In the genomic region with DNA sequence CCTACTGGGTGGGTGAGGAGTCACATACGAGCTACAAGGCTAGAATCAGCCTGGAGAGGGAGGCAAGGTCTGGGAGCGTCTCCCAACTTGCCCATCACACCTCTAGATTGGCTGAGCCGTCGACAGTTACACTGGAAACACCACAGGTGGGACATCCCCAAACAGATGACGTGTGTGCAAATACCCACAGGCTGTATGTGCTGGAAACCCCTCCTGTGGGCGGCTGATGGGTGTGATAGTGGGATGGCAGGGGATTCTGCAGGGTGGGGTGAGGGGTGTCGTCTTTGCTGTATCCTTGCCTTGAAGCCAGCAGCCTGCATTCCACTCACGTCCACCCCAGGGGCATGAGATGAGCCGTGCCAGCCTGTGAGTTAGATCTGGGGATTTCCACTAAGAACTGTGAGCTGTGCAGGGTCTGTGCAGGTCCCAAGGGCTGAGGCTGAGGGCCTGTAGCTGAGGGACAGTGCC, we compare ENCODE assay signal across 9 mouse cellular contexts. TPM values are rescaled to one million over a fixed set of nuclear protein-coding genes. Genes with fewer than 3 reads are reported as not detected.
DNase-seq lines count a peak whose midpoint lies in the region; ATAC-seq and TF ChIP-seq lines count a peak whose summit lies in the region.
"Had no signal": no experiment of that assay in that cellular context is flagged by ENCODE, and none has a peak within 500 bp of the region (broad histone marks: within the 10 kb centered on the region; RNA-seq: fewer than 3 reads in every experiment).

No protein-coding gene starts in this region.

- H3K4me2 ChIP-seq in embryonic facial prominence, embryonic 15.5 days (replicated peaks): peak overlapping the region; percentile 72
- peak overlapping the region; percentile 80 for H3K4me2 ChIP-seq in limb, embryonic 14.5 days (replicated peaks; ENCODE audit: low read depth, low read length, severe bottlenecking)
- peak overlapping the region; percentile 77 for H3K4me2 ChIP-seq in stomach, embryonic 15.5 days

- peaks cover 45% of the 10 kb centered on the region for H3K4me1 ChIP-seq in embryonic facial prominence, embryonic 15.5 days
- peaks cover 25% of the 10 kb centered on the region for H3K4me1 ChIP-seq in limb, embryonic 14.5 days (ENCODE audit: control insufficient read depth, insufficient read depth, low read length)
- peaks cover 35% of the 10 kb centered on the region for H3K4me1 ChIP-seq in stomach, embryonic 15.5 days

- 49% methylated on average over 9 of the region's 9 CpGs for WGBS in embryonic facial prominence, embryonic 15.5 days
- WGBS in limb, embryonic 14.5 days: 66% methylated on average over 9 of the region's 9 CpGs
- WGBS in stomach, embryonic 15.5 days: 43% methylated on average over 9 of the region's 9 CpGs

- H3K9ac ChIP-seq in embryonic facial prominence, embryonic 15.5 days: peak overlapping the region; percentile 42
- peak overlapping the region; percentile 62 for H3K9ac ChIP-seq in limb, embryonic 14.5 days (ENCODE audit: low read depth, low read length, severe bottlenecking)
- peak overlapping the region; percentile 47; the same call in 1 of the 2 replicates for H3K9ac ChIP-seq in stomach, embryonic 15.5 days

- no peak for ATAC-seq in embryonic facial prominence, embryonic 15.5 days (ENCODE audit: insufficient number of reproducible peaks, low FRiP score, low TSS enrichment, low read depth)
- ATAC-seq in limb, embryonic 14.5 days (ENCODE audit: low FRiP score, low read depth): no peak
- no peak for ATAC-seq in stomach, embryonic 15.5 days (ENCODE audit: insufficient read depth, low FRiP score, low read depth)
- ATAC-seq in erythroid progenitor cell, adult 5-6 weeks (replicated peaks; ENCODE audit: low FRiP score, poor library complexity, severe bottlenecking): no peak

- peak overlapping the region; percentile 91 for H3K4me3 ChIP-seq in gastrocnemius, adult 2 months
- peak overlapping the region; percentile 55 for H3K4me3 ChIP-seq in embryonic facial prominence, embryonic 15.5 days (replicated peaks)
- peak overlapping the region; percentile 51 for H3K4me3 ChIP-seq in limb, embryonic 14.5 days (replicated peaks; ENCODE audit: low read length)
- peak overlapping the region; percentile 51 for H3K4me3 ChIP-seq in stomach, embryonic 15.5 days (replicated peaks)

- H3K36me3 ChIP-seq in embryonic facial prominence, embryonic 15.5 days: peaks cover 19% of the 10 kb centered on the region
- H3K36me3 ChIP-seq in limb, embryonic 14.5 days (ENCODE audit: control insufficient read depth, insufficient read depth, low read length): peaks cover 9% of the 10 kb centered on the region
- H3K36me3 ChIP-seq in stomach, embryonic 15.5 days: no peaks in the 10 kb centered on the region
- H3K36me3 ChIP-seq: G1E had no signal

- TF ChIP-seq CTCF in gastrocnemius, adult 2 months (IDR thresholded peaks at IDR 0.05): no peak

- intact Hi-C loops in gastrocnemius, adult 2 months (cut with DNase I): loop anchor here (5.0 kb wide), 1 partner anchor 72 kb away; no protein-coding TSS in a partner anchor
- intact Hi-C loops in gastrocnemius, postnatal 36 days (cut with DNase I): loop anchor here (5.0 kb wide), 1 partner anchor 38 kb away; the partner anchor contains the start of genes B3galt6 and Sdf4
- intact Hi-C loops in left cerebral cortex, postnatal 14 days (cut with DNase I): loop anchor here (5.0 kb wide), 1 partner anchor 77 kb away; the partner anchor contains the start of gene 9430015G10Rik

- no peaks in the 10 kb centered on the region for H3K9me3 ChIP-seq in embryonic facial prominence, embryonic 15.5 days (replicated peaks)
- H3K9me3 ChIP-seq in limb, embryonic 14.5 days (ENCODE audit: control insufficient read depth, low read length): no peaks in the 10 kb centered on the region
- no peaks in the 10 kb centered on the region for H3K9me3 ChIP-seq in stomach, embryonic 15.5 days
- H3K9me3 ChIP-seq: G1E had no signal

- TF ChIP-seq POLR2A in limb, embryonic 14.5 days (IDR thresholded peaks at IDR 0.05; ENCODE audit: borderline replicate concordance, extremely low read depth, insufficient read depth, insufficient read length): no peak

- peak overlapping the region; percentile 96 for H3K27ac ChIP-seq in gastrocnemius, adult 2 months
- H3K27ac ChIP-seq in embryonic facial prominence, embryonic 15.5 days (replicated peaks): peak overlapping the region; percentile 96
- no peak overlapping the region; the same call in 1 of the 2 replicates for H3K27ac ChIP-seq in limb, embryonic 14.5 days (replicated peaks; ENCODE audit: low read depth, low read length)
- H3K27ac ChIP-seq in stomach, embryonic 15.5 days: peak overlapping the region; percentile 96; the same call in 1 of the 2 replicates

- DNase-seq in gastrocnemius, adult 2 months: peak; percentile 18
- no peak for DNase-seq in gastrocnemius, postnatal 36 days
- DNase-seq in CD4-positive helper T cell, adult 2 months (ENCODE audit: low read depth, low spot score): peak; percentile 86
- DNase-seq in limb, embryonic 14.5 days (ENCODE audit: low spot score): no peak
- DNase-seq in left cerebral cortex, postnatal 14 days (ENCODE audit: low spot score in 2 of 2): no peak

- peaks cover 16% of the 10 kb centered on the region for H3K27me3 ChIP-seq in embryonic facial prominence, embryonic 15.5 days
- H3K27me3 ChIP-seq in limb, embryonic 14.5 days (ENCODE audit: control insufficient read depth, insufficient read depth, low read length): peaks cover 18% of the 10 kb centered on the region
- peaks cover 2% of the 10 kb centered on the region; the same call in 1 of the 2 replicates for H3K27me3 ChIP-seq in stomach, embryonic 15.5 days (replicated peaks)

RNA-seq across cellular contexts. Expression of gene Tnfrsf18, which starts 4.7 kb away (rescaled TPM):
- total RNA-seq in gastrocnemius, adult 2 months (2021): not detected
- total RNA-seq in gastrocnemius, postnatal 36 days (2021): under 1 TPM in 1 of 2 experiments, not detected in 1; 0.48 TPM
- 6.0 and 7.1 TPM in 2 replicates for polyA plus RNA-seq in embryonic facial prominence, embryonic 15.5 days (2015; fragmentation: Nextera tagmentation; extraction: Ambion mirVana)
- polyA plus RNA-seq in limb, embryonic 14.5 days (2012; rRNA removed): 1.9 TPM in 2 replicates
- polyA plus RNA-seq in limb, embryonic 14.5 days (2014; fragmentation: Nextera tagmentation; extraction: Ambion mirVana): 3.7 and 4.7 TPM in 2 replicates
- 2.3 and 2.5 TPM in 2 replicates for polyA plus RNA-seq in stomach, embryonic 15.5 days (2015; fragmentation: Nextera tagmentation; extraction: Ambion mirVana)
- total RNA-seq in erythroid progenitor cell, adult 5-6 weeks (2015; ENCODE audit: low replicate concordance): 2.9 and 26.7 TPM in 2 replicates
- total RNA-seq in erythroid progenitor cell, adult 5-6 weeks (2017; ENCODE audit: low replicate concordance): 1.5 and 3.5 TPM in 2 replicates
- total RNA-seq in left cerebral cortex, postnatal 14 days (2021): under 1 TPM in 1 of 2 experiments, not detected in 1; 0.32 TPM
- polyA plus RNA-seq: G1E had no signal

RNA-seq across cellular contexts. Expression of gene Tnfrsf4, which starts 17.0 kb away (rescaled TPM):
- total RNA-seq in gastrocnemius, adult 2 months (2021): 1 to 10 TPM in 1 of 2 experiments, under 1 TPM in 1; 0.75 to 2.1 TPM
- total RNA-seq in gastrocnemius, postnatal 36 days (2021): under 1 TPM; 0.59 to 0.94 TPM
- 1.1 and 1.2 TPM in 2 replicates for polyA plus RNA-seq in embryonic facial prominence, embryonic 15.5 days (2015; fragmentation: Nextera tagmentation; extraction: Ambion mirVana)
- polyA plus RNA-seq in limb, embryonic 14.5 days (2012; rRNA removed): 4.8 and 5.8 TPM in 2 replicates
- polyA plus RNA-seq in limb, embryonic 14.5 days (2014; fragmentation: Nextera tagmentation; extraction: Ambion mirVana): 0.58 and 0.65 TPM in 2 replicates
- polyA plus RNA-seq in stomach, embryonic 15.5 days (2015; fragmentation: Nextera tagmentation; extraction: Ambion mirVana): 0.64 and 1.1 TPM in 2 replicates
- total RNA-seq in erythroid progenitor cell, adult 5-6 weeks (2015; ENCODE audit: low replicate concordance): 3.4 TPM in 1 of 2 replicates, not detected in the other
- total RNA-seq in erythroid progenitor cell, adult 5-6 weeks (2017; ENCODE audit: low replicate concordance): 0.61 and 8.2 TPM in 2 replicates
- 1 to 10 TPM in 1 of 2 experiments, under 1 TPM in 1; 0.66 to 1.2 TPM for total RNA-seq in left cerebral cortex, postnatal 14 days (2021)

RNA-seq across cellular contexts. Expression of gene Ttll10, which starts 28.5 kb away (rescaled TPM):
- total RNA-seq in gastrocnemius, adult 2 months (2021): not detected
- total RNA-seq in gastrocnemius, postnatal 36 days (2021): not detected
- 4.0 and 4.3 TPM in 2 replicates for polyA plus RNA-seq in embryonic facial prominence, embryonic 15.5 days (2015; fragmentation: Nextera tagmentation; extraction: Ambion mirVana)
- polyA plus RNA-seq in limb, embryonic 14.5 days (2012; rRNA removed): 4.0 and 4.2 TPM in 2 replicates
- polyA plus RNA-seq in limb, embryonic 14.5 days (2014; fragmentation: Nextera tagmentation; extraction: Ambion mirVana): 2.4 and 2.6 TPM in 2 replicates
- polyA plus RNA-seq in stomach, embryonic 15.5 days (2015; fragmentation: Nextera tagmentation; extraction: Ambion mirVana): 4.1 and 5.0 TPM in 2 replicates
- total RNA-seq in erythroid progenitor cell, adult 5-6 weeks (2015; ENCODE audit: low replicate concordance): not detected in 2 replicates
- total RNA-seq in erythroid progenitor cell, adult 5-6 weeks (2017; ENCODE audit: low replicate concordance): not detected in 2 replicates
- total RNA-seq in left cerebral cortex, postnatal 14 days (2021): not detected
- polyA plus RNA-seq: G1E had no signal

RNA-seq across cellular contexts. Expression of gene Sdf4, which starts 38.0 kb away (rescaled TPM):
- total RNA-seq in gastrocnemius, adult 2 months (2021): 10 to 100 TPM; 75.7 to 81.5 TPM
- 10 to 100 TPM; 63.1 to 68.4 TPM for total RNA-seq in gastrocnemius, postnatal 36 days (2021)
- polyA plus RNA-seq in embryonic facial prominence, embryonic 15.5 days (2015; fragmentation: Nextera tagmentation; extraction: Ambion mirVana): 165 and 172 TPM in 2 replicates
- polyA plus RNA-seq in limb, embryonic 14.5 days (2012; rRNA removed): 52.4 and 74.5 TPM in 2 replicates
- polyA plus RNA-seq in limb, embryonic 14.5 days (2014; fragmentation: Nextera tagmentation; extraction: Ambion mirVana): 171 TPM in 2 replicates
- 154 and 168 TPM in 2 replicates for polyA plus RNA-seq in stomach, embryonic 15.5 days (2015; fragmentation: Nextera tagmentation; extraction: Ambion mirVana)
- 31.4 and 59.1 TPM in 2 replicates for total RNA-seq in erythroid progenitor cell, adult 5-6 weeks (2015; ENCODE audit: low replicate concordance)
- total RNA-seq in erythroid progenitor cell, adult 5-6 weeks (2017; ENCODE audit: low replicate concordance): 92.1 and 127 TPM in 2 replicates
- total RNA-seq in left cerebral cortex, postnatal 14 days (2021): 100 to 1,000 TPM; 150 to 157 TPM

RNA-seq across cellular contexts. Expression of gene B3galt6, which starts 38.2 kb away (rescaled TPM):
- 1 to 10 TPM in 1 of 2 experiments, under 1 TPM in 1; 0.92 to 2.0 TPM for total RNA-seq in gastrocnemius, adult 2 months (2021)
- 1 to 10 TPM; 1.1 to 1.5 TPM for total RNA-seq in gastrocnemius, postnatal 36 days (2021)
- polyA plus RNA-seq in embryonic facial prominence, embryonic 15.5 days (2015; fragmentation: Nextera tagmentation; extraction: Ambion mirVana): 16.6 and 16.7 TPM in 2 replicates
- 11.3 and 15.2 TPM in 2 replicates for polyA plus RNA-seq in limb, embryonic 14.5 days (2012; rRNA removed)
- 17.0 and 18.8 TPM in 2 replicates for polyA plus RNA-seq in limb, embryonic 14.5 days (2014; fragmentation: Nextera tagmentation; extraction: Ambion mirVana)
- 14.4 and 14.6 TPM in 2 replicates for polyA plus RNA-seq in stomach, embryonic 15.5 days (2015; fragmentation: Nextera tagmentation; extraction: Ambion mirVana)
- total RNA-seq in erythroid progenitor cell, adult 5-6 weeks (2015; ENCODE audit: low replicate concordance): 1.3 and 5.8 TPM in 2 replicates
- 2.3 TPM in 2 replicates for total RNA-seq in erythroid progenitor cell, adult 5-6 weeks (2017; ENCODE audit: low replicate concordance)
- 10 to 100 TPM in 1 of 2 experiments, 1 to 10 TPM in 1; 9.6 to 10.6 TPM for total RNA-seq in left cerebral cortex, postnatal 14 days (2021)

Comparison
In these comparisons a context has a peak if more than half of its experiments do, and no peak if none do; other contexts are left out.
1. DNase-seq: peak in gastrocnemius, adult 2 months (single experiment) and CD4-positive helper T cell, adult 2 months (single experiment); none in gastrocnemius, postnatal 36 days (0 of 2), limb, embryonic 14.5 days (single experiment) and left cerebral cortex, postnatal 14 days (0 of 2).
2. Peak in every context shown above with its lines, with median percentiles within 50 percentile points of each other: H3K4me3 ChIP-seq, H3K4me2 ChIP-seq and H3K9ac ChIP-seq.